Mouse (Mus musculus) neural tube, embryonic 12.5 days (tissue): ENCODE measurements around the gene Ugt1a2. TPM values are rescaled to one million over a fixed set of nuclear protein-coding genes. Genes with fewer than 3 reads are reported as not detected.

Experiments
- ATAC-seq: fragments of 200-750 bp; cut with Nextera tagmentation; 2 replicates; pipeline ENCODE4 v1.8.0; 2017; ENCODE audit warnings: low read depth, mild to moderate bottlenecking, moderate TSS enrichment, moderate library complexity; ENCODE audit not compliant: low FRiP score
- H3K27ac ChIP-seq: fragments of 300-500 bp; sonication (generic); 2 replicates; pipeline ENCODE4 v1.5.1; 2016
- H3K27me3 ChIP-seq: fragments of 300-500 bp; sonication (generic); replicated peaks from 2 replicates; pipeline ENCODE4 v1.6.1; 2016; ENCODE audit warnings: mild to moderate bottlenecking
- H3K36me3 ChIP-seq: fragments of 300-500 bp; sonication (generic); 2 replicates; pipeline ENCODE4 v1.6.1; 2016; ENCODE audit warnings: mild to moderate bottlenecking
- H3K4me1 ChIP-seq: fragments of 300-500 bp; sonication (generic); 2 replicates; pipeline ENCODE4 v1.6.1; 2016
- H3K4me2 ChIP-seq: fragments of 300-500 bp; sonication (generic); replicated peaks from 2 replicates; pipeline ENCODE4 v1.6.1; 2016; ENCODE audit warnings: mild to moderate bottlenecking
- H3K4me3 ChIP-seq: fragments of 300-500 bp; sonication (generic); 2 replicates; pipeline ENCODE4 v1.5.1; 2016
- H3K9ac ChIP-seq: fragments of 300-500 bp; sonication (generic); 2 replicates; pipeline ENCODE4 v1.6.1; 2016; ENCODE audit warnings: mild to moderate bottlenecking
- H3K9me3 ChIP-seq: fragments of 300-500 bp; sonication (generic); 2 replicates; pipeline ENCODE4 v1.6.1; 2016; ENCODE audit warnings: mild to moderate bottlenecking
- WGBS: fragments of 180-500 bp; shearing (Covaris S2); methylation state at CpG from one replicate; pipeline ENCODE4 v1.1.7; 2016; 5-methylcytosine and 5-hydroxymethylcytosine counted together
- polyA plus RNA-seq: library from polyadenylated mRNA; unstranded; fragments of >200 nt; fragmentation: Nextera tagmentation; extraction: Ambion mirVana; gene quantifications from 2 replicates; pipeline ENCODE4 v1.2.1, GENCODE M21; 2016

Ugt1a2 gene
- polyA plus RNA-seq, 1 experiment from 2014 or later, result not detected

DNA sequence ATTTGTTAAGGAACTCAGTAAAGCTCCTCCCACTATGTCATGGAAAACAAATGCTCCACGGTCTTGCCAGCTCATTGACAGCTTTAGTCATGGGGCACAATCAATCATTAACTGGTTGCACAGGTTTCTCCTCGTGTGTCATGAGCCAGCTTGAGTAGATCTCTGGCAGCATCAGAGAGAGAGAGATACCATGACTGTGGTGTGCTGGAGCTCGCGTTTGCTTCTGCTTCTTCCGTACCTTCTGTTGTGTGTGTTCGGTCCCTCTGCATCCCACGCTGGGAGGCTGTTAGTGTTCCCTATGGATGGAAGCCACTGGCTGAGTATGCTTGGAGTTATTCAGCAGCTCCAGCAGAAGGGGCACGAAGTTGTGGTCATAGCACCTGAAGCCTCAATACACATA is 11.4 kb downstream of the Ugt1a2 start, which contains the start of gene Ugt1a1:
TSS of gene Ugt1a1 (plus strand) at position 148 of the 400 bp plus-strand sequence.
- Histone ChIP-seq H3K9ac (no peak within 1 kb of the TSS), H3K4me3 (no peak within 1 kb of the TSS), H3K36me3 (no peaks in the 10 kb centered on the region), H3K27ac (no peak within 1 kb of the TSS), H3K27me3 (no peaks in the 10 kb centered on the region), H3K4me1 (no peaks in the 10 kb centered on the region), H3K4me2 (no peak within 1 kb of the TSS), H3K9me3 (peaks cover 51% of the 10 kb centered on the region)
- no peak for ATAC-seq
- WGBS, result 69% methylated on average over 8 of the region's 8 CpGs

DNA sequence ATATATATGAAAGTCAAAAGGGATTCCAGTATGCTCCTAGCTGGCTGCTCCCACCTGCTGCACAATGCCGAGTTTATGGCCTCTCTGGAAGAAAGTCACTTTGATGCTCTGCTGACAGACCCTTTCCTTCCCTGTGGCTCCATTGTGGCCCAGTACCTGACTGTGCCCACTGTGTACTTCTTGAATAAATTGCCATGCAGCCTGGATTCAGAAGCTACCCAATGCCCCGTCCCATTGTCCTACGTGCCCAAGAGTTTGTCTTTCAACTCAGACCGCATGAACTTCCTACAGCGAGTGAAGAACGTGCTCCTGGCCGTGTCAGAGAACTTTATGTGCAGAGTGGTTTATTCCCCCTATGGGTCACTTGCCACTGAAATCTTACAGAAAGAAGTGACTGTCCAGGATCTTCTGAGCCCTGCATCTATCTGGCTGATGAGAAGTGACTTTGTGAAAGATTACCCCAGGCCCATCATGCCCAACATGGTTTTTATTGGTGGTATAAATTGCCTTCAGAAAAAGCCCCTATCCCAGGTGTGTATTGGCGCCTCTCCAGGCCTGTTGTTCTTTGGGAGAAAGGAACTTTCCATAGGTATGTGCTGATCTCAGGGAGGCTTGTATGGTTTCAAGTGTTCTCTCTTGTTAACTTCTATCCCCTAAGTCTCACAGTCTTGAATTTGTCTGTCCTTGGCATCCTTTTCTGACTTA is 12.1 kb downstream of the Ugt1a2 start:
- Histone ChIP-seq H3K27me3 (no peaks in the 10 kb centered on the region), H3K36me3 (no peaks in the 10 kb centered on the region), H3K9ac (no peak overlapping the region), H3K4me3 (no peak overlapping the region), H3K4me1 (no peaks in the 10 kb centered on the region), H3K4me2 (no peak overlapping the region), H3K9me3 (peaks cover 58% of the 10 kb centered on the region), H3K27ac (no peak overlapping the region)
- 62% methylated on average over 8 of the region's 8 CpGs for WGBS
- ATAC-seq, result no peak

DNA sequence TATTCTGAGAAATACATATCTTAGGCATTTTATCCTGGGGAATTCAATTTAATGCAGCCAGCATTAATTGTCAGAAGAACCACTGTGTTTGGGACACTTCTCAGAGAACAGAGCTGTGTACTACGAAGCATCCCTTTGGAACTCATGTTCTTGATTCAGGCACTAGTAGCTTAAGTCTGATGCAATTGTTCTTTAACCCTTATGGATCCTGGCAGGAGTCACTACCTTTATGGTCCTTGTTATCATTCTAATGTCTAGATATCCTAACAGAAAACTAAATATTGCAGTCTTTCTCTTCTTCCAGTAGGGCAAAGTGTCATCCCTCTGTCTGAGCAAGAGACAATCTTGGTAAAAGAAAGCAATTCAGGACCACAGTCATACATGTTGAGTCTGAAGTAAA is 12.7 kb downstream of the Ugt1a2 start:
- Histone ChIP-seq H3K9me3 (peaks cover 60% of the 10 kb centered on the region), H3K27me3 (no peaks in the 10 kb centered on the region), H3K27ac (no peak overlapping the region), H3K4me2 (no peak overlapping the region), H3K4me1 (no peaks in the 10 kb centered on the region), H3K9ac (no peak overlapping the region), H3K4me3 (no peak overlapping the region), H3K36me3 (no peaks in the 10 kb centered on the region)
- ATAC-seq, result no peak
- WGBS, result 80% methylated on average over 1 of the region's 1 CpGs

DNA sequence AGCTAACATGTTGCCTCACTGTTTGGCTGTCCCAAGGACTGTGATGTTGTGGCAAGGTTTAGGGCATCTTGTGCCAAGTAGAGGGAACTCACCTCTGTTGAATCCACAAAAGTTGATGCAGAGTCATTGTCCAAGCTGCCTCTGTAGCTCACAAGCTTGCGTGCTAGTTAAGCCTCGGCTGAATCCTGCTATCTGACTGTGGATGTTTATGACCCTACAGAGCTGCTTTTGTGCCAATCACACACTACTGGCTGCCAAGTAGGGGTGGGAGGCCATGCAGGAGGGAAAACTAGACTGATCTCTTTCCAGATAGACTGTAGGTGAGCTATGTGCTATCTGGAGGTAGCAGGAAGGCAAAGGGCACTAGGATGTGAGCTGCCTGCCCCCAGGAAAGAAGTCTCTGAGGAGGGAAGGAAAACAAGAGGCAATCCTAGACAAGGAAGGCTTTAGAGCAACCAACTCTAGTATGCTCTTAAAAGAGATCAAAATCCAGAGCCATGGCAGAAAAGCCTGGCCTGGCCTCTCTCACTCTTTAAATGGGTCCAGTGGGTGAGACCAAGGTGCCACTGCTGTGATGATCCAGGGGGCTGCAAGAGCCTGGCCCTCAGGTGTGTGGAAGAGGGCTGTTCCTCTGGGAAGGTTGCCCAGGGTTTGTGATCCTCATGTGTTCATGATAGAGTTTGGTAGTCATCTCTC is 13.5 kb downstream of the Ugt1a2 start:
- ATAC-seq, result no peak

DNA sequence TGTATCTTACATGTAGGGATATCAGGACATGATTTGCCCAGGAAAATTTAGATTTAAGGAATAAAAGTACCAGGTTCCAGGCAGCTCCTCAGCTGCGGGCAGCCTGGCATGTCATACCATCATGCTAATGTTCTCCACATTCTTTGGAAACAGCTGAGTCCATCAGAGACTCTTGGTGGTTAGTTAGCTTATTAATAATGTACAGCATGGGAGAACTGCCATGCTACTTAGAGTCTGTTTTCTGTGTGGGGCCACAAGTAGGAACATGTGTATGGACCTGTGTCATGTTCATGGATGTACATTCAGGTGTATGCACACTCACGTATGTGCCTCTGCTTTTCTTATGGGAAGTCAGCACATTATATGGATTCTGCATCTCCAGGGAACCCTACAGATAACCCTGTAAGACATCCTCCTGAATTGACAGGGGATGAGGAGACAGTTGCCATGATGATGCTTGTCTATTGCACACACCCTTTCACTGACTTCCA is 14.1 kb downstream of the Ugt1a2 start:
- no peak for ATAC-seq
- Histone ChIP-seq H3K27me3 (no peaks in the 10 kb centered on the region), H3K9ac (no peak overlapping the region), H3K4me2 (no peak overlapping the region), H3K9me3 (peaks cover 60% of the 10 kb centered on the region), H3K4me1 (no peaks in the 10 kb centered on the region), H3K4me3 (no peak overlapping the region), H3K36me3 (no peaks in the 10 kb centered on the region), H3K27ac (no peak overlapping the region)
- 83% methylated on average over 2 of the region's 2 CpGs for WGBS

More for the DNA sequence above, 13.5 kb downstream of the Ugt1a2 start:
- Histone ChIP-seq H3K9ac (no peak overlapping the region), H3K36me3 (no peaks in the 10 kb centered on the region), H3K4me1 (no peaks in the 10 kb centered on the region), H3K4me2 (no peak overlapping the region), H3K9me3 (peaks cover 60% of the 10 kb centered on the region), H3K4me3 (no peak overlapping the region), H3K27ac (no peak overlapping the region), H3K27me3 (no peaks in the 10 kb centered on the region)
- 85% methylated on average over 2 of the region's 2 CpGs for WGBS

DNA sequence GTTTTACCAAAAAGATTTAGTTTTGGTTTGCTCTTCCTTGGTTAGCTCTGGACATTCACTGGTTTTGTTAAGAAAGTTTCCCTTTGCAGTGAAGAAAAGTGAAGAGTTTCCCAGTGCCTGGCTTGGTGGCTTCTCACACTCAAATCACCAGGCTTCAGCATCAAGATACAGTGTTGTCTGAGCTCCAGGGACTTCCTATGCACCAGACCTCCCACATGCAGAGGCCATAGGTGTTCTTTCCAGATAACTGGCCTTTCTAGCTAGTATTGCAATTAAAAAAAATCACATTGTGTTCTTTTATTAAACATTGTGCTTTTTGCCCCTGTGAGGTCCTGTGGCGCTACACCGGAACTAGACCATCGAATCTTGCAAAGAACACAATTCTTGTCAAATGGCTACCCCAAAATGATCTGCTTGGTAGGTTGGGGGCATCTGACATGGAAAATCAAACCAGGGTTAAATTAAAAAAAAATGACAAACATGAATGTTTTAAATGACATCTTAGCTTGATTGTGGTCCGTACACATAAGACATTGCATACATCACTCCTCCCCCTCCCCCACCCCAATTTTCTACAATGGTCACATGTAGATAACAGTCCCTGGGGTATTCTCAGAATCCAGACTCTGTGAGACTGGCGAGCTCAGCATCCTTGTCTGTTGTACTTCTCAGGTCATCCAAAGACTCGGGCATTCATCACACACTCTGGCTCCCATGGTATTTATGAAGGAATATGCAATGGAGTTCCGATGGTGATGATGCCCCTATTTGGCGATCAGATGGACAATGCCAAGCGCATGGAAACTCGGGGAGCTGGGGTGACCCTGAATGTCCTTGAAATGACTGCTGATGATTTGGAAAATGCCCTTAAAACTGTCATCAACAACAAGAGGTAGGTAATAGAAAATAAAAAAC is 15.3 kb downstream of the Ugt1a2 start:
- H3K36me3 ChIP-seq, result no peaks in the 10 kb centered on the region
- no peak overlapping the region for H3K4me3 ChIP-seq
- no peak overlapping the region for H3K9ac ChIP-seq
- 71% methylated on average over 10 of the region's 10 CpGs for WGBS
- ATAC-seq, result no peak
- no peak overlapping the region for H3K27ac ChIP-seq
- H3K9me3 ChIP-seq, result peaks cover 60% of the 10 kb centered on the region
- no peaks in the 10 kb centered on the region for H3K27me3 ChIP-seq
- H3K4me1 ChIP-seq, result no peaks in the 10 kb centered on the region
- H3K4me2 ChIP-seq, result no peak overlapping the region

DNA sequence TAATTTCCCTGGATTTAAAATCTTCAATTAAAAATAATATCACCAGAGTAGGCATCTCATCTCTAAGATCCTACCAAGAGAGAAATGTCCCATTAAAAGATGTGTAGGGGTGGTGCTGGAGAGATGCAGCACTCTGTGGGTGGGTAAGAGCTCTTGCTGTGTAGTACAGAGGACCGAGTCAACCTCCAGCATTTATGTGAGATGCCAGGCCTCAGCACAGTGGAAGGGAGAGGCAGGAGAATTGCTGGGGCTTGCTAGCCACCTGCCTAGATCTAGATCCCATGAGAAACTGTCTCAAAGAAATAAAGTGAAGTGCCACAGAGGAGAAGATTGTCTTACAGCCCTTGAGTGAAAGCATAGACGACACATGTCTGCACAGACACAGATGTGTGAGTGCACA is 16.1 kb downstream of the Ugt1a2 start:
- H3K4me1 ChIP-seq, result no peaks in the 10 kb centered on the region
- H3K4me2 ChIP-seq, result no peak overlapping the region
- H3K36me3 ChIP-seq, result no peaks in the 10 kb centered on the region
- H3K9ac ChIP-seq, result no peak overlapping the region
- H3K27ac ChIP-seq, result no peak overlapping the region
- peaks cover 57% of the 10 kb centered on the region for H3K9me3 ChIP-seq
- no peak overlapping the region for H3K4me3 ChIP-seq
- WGBS, result 59% methylated on average over 2 of the region's 2 CpGs
- ATAC-seq, result no peak
- no peaks in the 10 kb centered on the region for H3K27me3 ChIP-seq

DNA sequence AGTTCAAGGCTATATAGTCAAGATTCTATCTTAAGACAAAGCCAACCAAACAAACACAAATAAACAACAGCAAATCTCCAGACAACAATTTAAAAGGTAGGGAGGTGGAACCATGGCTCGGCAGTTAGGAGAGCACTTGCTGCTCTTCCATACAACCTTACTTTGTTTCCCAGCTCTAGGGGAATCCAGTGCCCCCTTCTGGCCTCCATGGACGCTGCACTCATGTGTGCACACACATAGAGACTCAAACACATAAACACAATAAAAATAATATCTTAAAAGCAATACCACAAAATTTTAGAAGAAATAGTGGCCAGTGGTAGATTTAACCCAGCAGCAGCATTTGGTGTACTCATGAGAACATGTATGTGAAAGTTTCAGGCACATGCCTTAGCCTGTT is 16.7 kb downstream of the Ugt1a2 start:
- Histone ChIP-seq H3K4me3 (no peak overlapping the region), H3K36me3 (no peaks in the 10 kb centered on the region), H3K9ac (no peak overlapping the region), H3K4me2 (no peak overlapping the region), H3K27me3 (no peaks in the 10 kb centered on the region), H3K27ac (no peak overlapping the region), H3K9me3 (peaks cover 53% of the 10 kb centered on the region), H3K4me1 (no peaks in the 10 kb centered on the region)
- WGBS, result 62% methylated on average over 2 of the region's 2 CpGs
- no peak for ATAC-seq

DNA sequence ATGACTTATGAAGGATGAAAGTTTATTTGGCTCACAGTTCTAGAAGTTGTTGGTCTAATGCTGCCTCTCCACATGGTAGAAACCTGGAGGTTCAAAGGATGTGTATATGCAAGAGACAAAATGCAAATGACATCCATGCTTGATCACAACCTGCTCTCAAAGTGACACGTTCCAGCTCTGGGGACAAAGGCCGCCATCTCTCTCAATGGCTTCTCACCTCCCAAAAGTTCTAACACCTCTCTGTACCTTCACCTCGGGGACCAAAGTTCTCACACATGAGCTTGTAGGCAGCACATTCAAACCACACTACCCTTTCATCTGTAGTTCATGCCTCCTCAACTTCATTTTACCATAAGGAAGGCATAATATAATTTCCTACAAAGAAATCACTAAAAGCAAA is 17.2 kb downstream of the Ugt1a2 start:
- Histone ChIP-seq H3K9me3 (peaks cover 50% of the 10 kb centered on the region), H3K4me2 (no peak overlapping the region), H3K36me3 (no peaks in the 10 kb centered on the region), H3K27me3 (no peaks in the 10 kb centered on the region), H3K4me1 (no peaks in the 10 kb centered on the region), H3K27ac (no peak overlapping the region), H3K4me3 (no peak overlapping the region), H3K9ac (no peak overlapping the region)
- WGBS, result 43% methylated on average over 3 of the region's 3 CpGs
- no peak for ATAC-seq

DNA sequence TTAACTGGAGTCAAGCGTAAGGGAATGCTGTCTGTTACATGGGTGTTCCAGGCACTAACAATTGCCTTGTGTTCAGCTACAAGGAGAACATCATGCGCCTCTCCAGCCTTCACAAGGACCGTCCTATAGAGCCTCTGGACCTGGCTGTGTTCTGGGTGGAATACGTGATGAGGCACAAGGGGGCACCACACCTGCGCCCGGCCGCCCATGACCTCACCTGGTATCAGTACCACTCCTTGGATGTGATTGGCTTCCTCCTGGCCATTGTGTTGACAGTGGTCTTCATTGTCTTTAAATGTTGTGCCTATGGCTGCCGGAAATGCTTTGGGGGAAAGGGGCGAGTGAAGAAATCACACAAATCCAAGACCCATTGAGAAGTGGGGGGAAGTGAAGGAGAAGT is 17.6 kb downstream of the Ugt1a2 start:
- Histone ChIP-seq H3K36me3 (no peaks in the 10 kb centered on the region), H3K27me3 (no peaks in the 10 kb centered on the region), H3K4me1 (no peaks in the 10 kb centered on the region), H3K9ac (no peak overlapping the region), H3K9me3 (peaks cover 46% of the 10 kb centered on the region), H3K4me3 (no peak overlapping the region), H3K27ac (no peak overlapping the region), H3K4me2 (no peak overlapping the region)
- 77% methylated on average over 9 of the region's 9 CpGs for WGBS
- ATAC-seq, result no peak

DNA sequence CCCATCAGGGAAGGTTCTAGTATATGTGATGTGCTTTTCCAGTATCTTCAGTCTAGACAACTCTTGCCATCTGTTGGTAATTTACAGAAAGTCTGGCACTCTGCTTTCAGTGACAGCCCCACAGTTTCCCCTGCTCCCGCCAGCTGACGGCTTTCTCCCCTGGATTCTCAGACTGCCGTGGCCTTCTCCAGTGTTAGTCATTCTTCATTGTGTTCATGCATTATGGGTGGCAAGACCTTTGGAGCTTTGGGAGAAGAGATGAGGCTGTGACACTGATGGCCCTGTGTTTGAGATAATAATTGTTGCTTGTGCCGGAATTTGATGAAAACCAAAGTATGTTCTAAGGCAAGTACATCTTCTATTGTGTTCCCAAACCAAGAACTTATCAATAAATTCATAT is 18.2 kb downstream of the Ugt1a2 start:
- ATAC-seq, result no peak
- Histone ChIP-seq H3K4me1 (no peaks in the 10 kb centered on the region), H3K36me3 (no peaks in the 10 kb centered on the region), H3K9me3 (peaks cover 40% of the 10 kb centered on the region), H3K4me3 (no peak overlapping the region), H3K27ac (no peak overlapping the region), H3K9ac (no peak overlapping the region), H3K27me3 (no peaks in the 10 kb centered on the region), H3K4me2 (no peak overlapping the region)
- 51% methylated on average over 4 of the region's 4 CpGs for WGBS

DNA sequence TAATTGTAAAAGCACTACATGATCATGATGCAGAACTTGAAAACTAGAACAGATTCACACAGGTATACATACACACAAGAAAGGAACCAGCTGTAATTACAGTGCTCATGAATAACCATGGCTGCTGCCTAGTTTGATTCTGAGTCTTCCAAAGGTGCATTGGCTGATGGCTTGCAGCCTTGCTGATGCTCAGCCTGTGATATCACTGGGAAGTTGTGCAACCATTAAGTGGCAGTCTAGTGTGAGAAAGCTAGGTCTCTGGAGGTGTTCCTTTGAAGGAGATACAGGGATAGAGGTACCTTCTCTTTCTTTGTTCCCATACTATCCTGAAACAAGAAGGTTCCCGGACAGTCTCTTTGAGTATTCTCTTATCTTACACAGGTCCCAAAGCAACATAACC is 18.7 kb downstream of the Ugt1a2 start:
- Histone ChIP-seq H3K36me3 (no peaks in the 10 kb centered on the region), H3K4me1 (no peaks in the 10 kb centered on the region), H3K27ac (no peak overlapping the region), H3K4me3 (no peak overlapping the region), H3K27me3 (no peaks in the 10 kb centered on the region), H3K4me2 (no peak overlapping the region), H3K9me3 (peaks cover 36% of the 10 kb centered on the region), H3K9ac (no peak overlapping the region)
- no peak for ATAC-seq
- 19% methylated on average over 1 of the region's 1 CpGs for WGBS
